Mouse (Mus musculus) neural tube, embryonic 15.5 days (tissue): ENCODE measurements around the gene Tm7sf3. TPM values are rescaled to one million over a fixed set of nuclear protein-coding genes. Genes with fewer than 3 reads are reported as not detected.
A peak's percentile ranks its signal among the peaks of the same experiment; 100 is the strongest.

Experiments
- ATAC-seq: fragments of 200-750 bp; cut with Nextera tagmentation; 2 replicates; pipeline ENCODE4 v1.8.0; 2017; ENCODE audit warnings: mild to moderate bottlenecking, moderate TSS enrichment, moderate library complexity; ENCODE audit not compliant: low FRiP score
- H3K27ac ChIP-seq: fragments of 300-500 bp; sonication (generic); replicated peaks from 2 replicates; pipeline ENCODE4 v1.5.1; 2015; ENCODE audit warnings: mild to moderate bottlenecking, inconsistent platforms
- H3K27me3 ChIP-seq: fragments of 300-500 bp; sonication (generic); replicated peaks from 2 replicates; pipeline ENCODE4 v1.6.1; 2015; ENCODE audit warnings: inconsistent platforms
- H3K36me3 ChIP-seq: fragments of 300-500 bp; sonication (generic); 2 replicates; pipeline ENCODE4 v1.6.1; 2015; ENCODE audit warnings: inconsistent platforms
- H3K4me1 ChIP-seq: fragments of 300-500 bp; sonication (generic); 2 replicates; pipeline ENCODE4 v1.6.1; 2015; ENCODE audit warnings: inconsistent platforms
- H3K4me2 ChIP-seq: fragments of 300-500 bp; sonication (generic); 2 replicates; pipeline ENCODE4 v1.6.1; 2015; ENCODE audit warnings: inconsistent platforms, mild to moderate bottlenecking, moderate library complexity
- H3K4me3 ChIP-seq: fragments of 300-500 bp; sonication (generic); replicated peaks from 2 replicates; pipeline ENCODE4 v1.5.1; 2015; ENCODE audit warnings: mild to moderate bottlenecking, inconsistent platforms
- H3K9ac ChIP-seq: fragments of 300-500 bp; sonication (generic); replicated peaks from 2 replicates; pipeline ENCODE4 v1.6.1; 2015; ENCODE audit warnings: mild to moderate bottlenecking, inconsistent platforms
- H3K9me3 ChIP-seq: fragments of 300-500 bp; sonication (generic); replicated peaks from 2 replicates; pipeline ENCODE4 v1.6.1; 2016; ENCODE audit warnings: inconsistent platforms
- WGBS: fragments of 180-500 bp; shearing (Covaris S2); methylation state at CpG from one replicate; pipeline ENCODE4 v1.1.7; 2015; ENCODE audit warnings: mixed read lengths; 5-methylcytosine and 5-hydroxymethylcytosine counted together
- polyA plus RNA-seq: library from polyadenylated mRNA; unstranded; fragments of >200 nt; fragmentation: Nextera tagmentation; extraction: Ambion mirVana; gene quantifications from 2 replicates; pipeline ENCODE4 v1.2.1, GENCODE M21; 2015

The Tm7sf3 gene
- polyA plus RNA-seq, 1 experiment from 2014 or later, result 29.3 TPM

GRCm38 (mm10) chr6:146651431-146651830, 8.8 kb upstream of the Tm7sf3 start:
- no peak overlapping the region for H3K4me3 ChIP-seq
- no peaks in the 10 kb centered on the region for H3K4me1 ChIP-seq
- no peak overlapping the region for H3K9ac ChIP-seq
- H3K27ac ChIP-seq, result no peak overlapping the region
- H3K36me3 ChIP-seq, result peaks cover 6% of the 10 kb centered on the region
- H3K27me3 ChIP-seq, result no peaks in the 10 kb centered on the region
- ATAC-seq, result no peak
- no peaks in the 10 kb centered on the region for H3K9me3 ChIP-seq
- no peak overlapping the region for H3K4me2 ChIP-seq

GRCm38 (mm10) chr6:146650013-146650412, 7.4 kb upstream of the Tm7sf3 start:
- 89% methylated on average over 2 of the region's 2 CpGs for WGBS
- no peak for ATAC-seq
- no peak overlapping the region for H3K9ac ChIP-seq

GRCm38 (mm10) chr6:146643184-146643570, 553 bp upstream of the Tm7sf3 start:
- WGBS, result 41% methylated on average over 11 of the region's 11 CpGs
- H3K36me3 ChIP-seq, result no peaks in the 10 kb centered on the region
- peak overlapping the region; percentile 90 for H3K4me2 ChIP-seq
- no peaks in the 10 kb centered on the region for H3K9me3 ChIP-seq
- ATAC-seq, result no peak
- no peaks in the 10 kb centered on the region for H3K27me3 ChIP-seq
- H3K4me3 ChIP-seq, result peak overlapping the region; percentile 87
- peak overlapping the region; percentile 90 for H3K27ac ChIP-seq
- peak overlapping the region; percentile 80 for H3K9ac ChIP-seq
- peaks cover 14% of the 10 kb centered on the region for H3K4me1 ChIP-seq

More at GRCm38 (mm10) chr6:146650013-146650412, 7.4 kb upstream of the Tm7sf3 start:
- Histone ChIP-seq H3K27ac (no peak overlapping the region), H3K4me1 (no peaks in the 10 kb centered on the region), H3K4me3 (no peak overlapping the region), H3K27me3 (no peaks in the 10 kb centered on the region), H3K9me3 (no peaks in the 10 kb centered on the region), H3K4me2 (no peak overlapping the region), H3K36me3 (peaks cover 6% of the 10 kb centered on the region)

GRCm38 (mm10) chr6:146641621-146642210, 908 bp downstream of the Tm7sf3 start:
- peaks cover 14% of the 10 kb centered on the region for H3K4me1 ChIP-seq
- H3K9me3 ChIP-seq, result no peaks in the 10 kb centered on the region
- H3K27ac ChIP-seq, result peak overlapping the region; percentile 78
- peak overlapping the region; percentile 87 for H3K4me3 ChIP-seq
- peak overlapping the region; percentile 61 for H3K4me2 ChIP-seq
- peak overlapping the region; percentile 51 for H3K9ac ChIP-seq
- no peaks in the 10 kb centered on the region for H3K27me3 ChIP-seq
- peak; percentile 19 for ATAC-seq
- no peaks in the 10 kb centered on the region for H3K36me3 ChIP-seq
- 64% methylated on average over 11 of the region's 11 CpGs for WGBS

GRCm38 (mm10) chr6:146640991-146641390, 1.6 kb downstream of the Tm7sf3 start:
- H3K9me3 ChIP-seq, result no peaks in the 10 kb centered on the region
- H3K4me1 ChIP-seq, result peaks cover 14% of the 10 kb centered on the region
- no peaks in the 10 kb centered on the region for H3K27me3 ChIP-seq
- H3K4me2 ChIP-seq, result no peak overlapping the region
- H3K36me3 ChIP-seq, result no peaks in the 10 kb centered on the region
- no peak overlapping the region for H3K9ac ChIP-seq
- 87% methylated on average over 6 of the region's 6 CpGs for WGBS
- H3K27ac ChIP-seq, result no peak overlapping the region
- no peak for ATAC-seq
- no peak overlapping the region for H3K4me3 ChIP-seq

- H3K36me3 ChIP-seq, result no peaks in the 10 kb centered on the region
- no peak for ATAC-seq
- no peaks in the 10 kb centered on the region for H3K9me3 ChIP-seq
- no peak overlapping the region for H3K4me3 ChIP-seq
- H3K27ac ChIP-seq, result no peak overlapping the region
- no peak overlapping the region for H3K9ac ChIP-seq
- no peaks in the 10 kb centered on the region for H3K27me3 ChIP-seq
- WGBS, result 90% methylated on average over 7 of the region's 7 CpGs
- H3K4me1 ChIP-seq, result peaks cover 14% of the 10 kb centered on the region
- H3K4me2 ChIP-seq, result no peak overlapping the region
Observed at GRCm38 (mm10) chr6:146640068-146640965, 2.3 kb downstream of the Tm7sf3 start.

- no peak overlapping the region for H3K4me2 ChIP-seq
- ATAC-seq, result no peak
- no peaks in the 10 kb centered on the region for H3K36me3 ChIP-seq
- peaks cover 14% of the 10 kb centered on the region for H3K4me1 ChIP-seq
- WGBS, result 93% methylated on average over 5 of the region's 5 CpGs
- no peak overlapping the region for H3K27ac ChIP-seq
- H3K9me3 ChIP-seq, result no peaks in the 10 kb centered on the region
- H3K4me3 ChIP-seq, result no peak overlapping the region
- H3K27me3 ChIP-seq, result no peaks in the 10 kb centered on the region
- H3K9ac ChIP-seq, result no peak overlapping the region
Observed at GRCm38 (mm10) chr6:146636482-146636881, 6.1 kb downstream of the Tm7sf3 start.

- WGBS, result 66% methylated on average over 4 of the region's 4 CpGs
- Histone ChIP-seq H3K9me3 (no peaks in the 10 kb centered on the region), H3K4me2 (peak overlapping the region; percentile 77), H3K27me3 (no peaks in the 10 kb centered on the region), H3K4me1 (peaks cover 14% of the 10 kb centered on the region), H3K36me3 (no peaks in the 10 kb centered on the region), H3K9ac (no peak overlapping the region), H3K27ac (no peak overlapping the region), H3K4me3 (peak overlapping the region; percentile 82)
- ATAC-seq, result no peak
Observed at GRCm38 (mm10) chr6:146634759-146635606, 7.6 kb downstream of the Tm7sf3 start.

GRCm38 (mm10) chr6:146634015-146634722, 8.5 kb downstream of the Tm7sf3 start:
- no peaks in the 10 kb centered on the region for H3K27me3 ChIP-seq

GRCm38 (mm10) chr6:146633629-146634014, 9.0 kb downstream of the Tm7sf3 start:
- H3K9me3 ChIP-seq, result no peaks in the 10 kb centered on the region
- H3K27me3 ChIP-seq, result no peaks in the 10 kb centered on the region
- 11% methylated on average over 14 of the region's 14 CpGs for WGBS
- peak; percentile 51 for ATAC-seq
- peak overlapping the region; percentile 77 for H3K4me2 ChIP-seq
- H3K4me1 ChIP-seq, result peaks cover 14% of the 10 kb centered on the region
- H3K4me3 ChIP-seq, result peak overlapping the region; percentile 82
- H3K9ac ChIP-seq, result peak overlapping the region; percentile 74
- H3K36me3 ChIP-seq, result no peaks in the 10 kb centered on the region
- H3K27ac ChIP-seq, result peak overlapping the region; percentile 89

More at GRCm38 (mm10) chr6:146634015-146634722, 8.5 kb downstream of the Tm7sf3 start:
- Histone ChIP-seq H3K36me3 (no peaks in the 10 kb centered on the region), H3K4me2 (peak overlapping the region; percentile 77), H3K4me3 (peak overlapping the region; percentile 82), H3K27ac (peak overlapping the region; percentile 89), H3K9ac (peak overlapping the region; percentile 74), H3K9me3 (no peaks in the 10 kb centered on the region), H3K4me1 (peaks cover 14% of the 10 kb centered on the region)
- ATAC-seq, result peak; percentile 94
- WGBS, result under 1% methylated on average over 74 of the region's 82 CpGs

GRCm38 (mm10) chr6:146633097-146633496, 9.5 kb downstream of the Tm7sf3 start:
- Histone ChIP-seq H3K9me3 (no peaks in the 10 kb centered on the region), H3K36me3 (no peaks in the 10 kb centered on the region), H3K4me2 (peak overlapping the region; percentile 77), H3K4me3 (peak overlapping the region; percentile 82), H3K9ac (peak overlapping the region; percentile 74; the same call in 1 of the 2 replicates), H3K4me1 (peaks cover 14% of the 10 kb centered on the region), H3K27me3 (no peaks in the 10 kb centered on the region), H3K27ac (0 out of 2 replicates have a peak overlapping the region, but pooled peaks have one; percentile 89)
- 45% methylated on average over 8 of the region's 8 CpGs for WGBS
- no peak for ATAC-seq
